ENCODE assay signal across 10 mouse cellular contexts in the genomic region with DNA sequence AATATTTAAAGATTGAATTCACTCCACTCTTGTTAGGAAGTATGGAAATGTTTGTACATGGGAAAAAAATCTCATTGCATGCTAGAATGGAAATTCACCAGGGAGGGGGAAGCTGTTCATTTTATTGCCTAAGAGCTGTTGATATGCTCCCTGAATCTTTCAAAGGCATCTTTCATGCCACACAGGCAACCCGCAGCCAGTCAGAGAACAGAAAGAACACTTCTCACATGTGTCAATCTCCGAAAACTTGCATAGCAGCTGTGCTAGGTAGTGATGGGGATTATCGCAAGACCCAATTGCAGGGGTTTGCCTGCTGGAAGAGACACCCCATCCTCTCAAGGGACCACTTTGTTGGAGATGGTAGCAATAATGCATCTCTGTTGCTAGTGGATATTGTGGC. TPM values are rescaled to one million over a fixed set of nuclear protein-coding genes. Genes with fewer than 3 reads are reported as not detected.
DNase-seq lines count a peak whose midpoint lies in the region; ATAC-seq and TF ChIP-seq lines count a peak whose summit lies in the region.
"Had no signal": no experiment of that assay in that cellular context is flagged by ENCODE, and none has a peak within 500 bp of the region (broad histone marks: within the 10 kb centered on the region; RNA-seq: fewer than 3 reads in every experiment).

No protein-coding gene starts in this region.

- TF ChIP-seq POLR2A in testis, adult 2 months (IDR thresholded peaks at IDR 0.05; ENCODE audit: control insufficient read depth, low read depth, low read length): no peak

- intact Hi-C loops in heart, postnatal 14 days (cut with DNase I): no loop called here

- no peaks in the 10 kb centered on the region; the same call in 1 of the 2 replicates for H3K4me1 ChIP-seq in heart, postnatal 0 days (ENCODE audit: control insufficient read depth, insufficient read depth)
- H3K4me1 ChIP-seq in testis, adult 2 months (ENCODE audit: control insufficient read depth, insufficient read depth, low read length): no peaks in the 10 kb centered on the region
- peaks cover 7% of the 10 kb centered on the region for H3K4me1 ChIP-seq in hindbrain, embryonic 15.5 days (replicated peaks)
- H3K4me1 ChIP-seq: liver, embryonic 15.5 days had no signal

- peak overlapping the region; percentile 7; the same call in 1 of the 2 replicates for H3K27ac ChIP-seq in heart, postnatal 0 days (ENCODE audit: low read depth)
- peak overlapping the region; percentile 49; the same call in 1 of the 2 replicates for H3K27ac ChIP-seq in testis, adult 2 months (ENCODE audit: control insufficient read depth, insufficient read depth, low read depth, low read length)
- peak overlapping the region; percentile 91 for H3K27ac ChIP-seq in hindbrain, embryonic 15.5 days (replicated peaks)
- H3K27ac ChIP-seq: liver, embryonic 15.5 days had no signal

- TF ChIP-seq CTCF in heart, postnatal 0 days (IDR thresholded peaks at IDR 0.05; ENCODE audit: low read depth): no peak
- no peak for TF ChIP-seq CTCF in testis, adult 2 months (IDR thresholded peaks at IDR 0.05; ENCODE audit: control insufficient read depth, insufficient read depth, insufficient replicate concordance, low read depth, low read length)

- H3K27me3 ChIP-seq in heart, postnatal 0 days (ENCODE audit: control insufficient read depth, insufficient read depth, low read length): no peaks in the 10 kb centered on the region
- no peaks in the 10 kb centered on the region for H3K27me3 ChIP-seq in testis, adult 2 months (ENCODE audit: control insufficient read depth, insufficient read depth, low read length)
- H3K27me3 ChIP-seq in hindbrain, embryonic 15.5 days: no peaks in the 10 kb centered on the region
- H3K27me3 ChIP-seq: liver, embryonic 15.5 days had no signal

- no peak for ATAC-seq in heart, postnatal 0 days (ENCODE audit: insufficient read depth, low read depth)
- ATAC-seq in hindbrain, embryonic 15.5 days (ENCODE audit: low FRiP score, low read depth): no peak

- WGBS in heart, postnatal 0 days: 71% methylated on average over 3 of the region's 3 CpGs
- WGBS in hindbrain, embryonic 15.5 days: 32% methylated on average over 3 of the region's 3 CpGs

- peak overlapping the region; percentile 58 for H3K4me2 ChIP-seq in heart, postnatal 0 days (ENCODE audit: low read depth, low read length)
- peak overlapping the region; percentile 50 for H3K4me2 ChIP-seq in hindbrain, embryonic 15.5 days
- H3K4me2 ChIP-seq: liver, embryonic 15.5 days had no signal

- TF ChIP-seq EP300 in heart, postnatal 0 days (IDR thresholded peaks at IDR 0.05; ENCODE audit: low read depth): no peak

- no peak for DNase-seq in heart, postnatal 0 days (ENCODE audit: low spot score)
- no peak for DNase-seq in heart, postnatal 14 days
- no peak for DNase-seq in testis, postnatal 14 days (ENCODE audit: low spot score)
- DNase-seq in telencephalon, adult 2 months (ENCODE audit: low read depth, low spot score): peak; percentile 36
- DNase-seq in adrenal gland, postnatal 10 days: no peak
- no peak for DNase-seq in urinary bladder, postnatal 25 days (ENCODE audit: low spot score)

- H3K9me3 ChIP-seq in heart, postnatal 0 days (replicated peaks; ENCODE audit: control insufficient read depth, low read length): no peaks in the 10 kb centered on the region
- no peaks in the 10 kb centered on the region for H3K9me3 ChIP-seq in hindbrain, embryonic 15.5 days
- H3K9me3 ChIP-seq: liver, embryonic 15.5 days had no signal

- no peak overlapping the region for H3K9ac ChIP-seq in heart, postnatal 0 days (replicated peaks; ENCODE audit: low read depth, low read length)
- H3K9ac ChIP-seq in hindbrain, embryonic 15.5 days: 0 out of 2 replicates have a peak overlapping the region, but pooled peaks have one; percentile 14
- H3K9ac ChIP-seq: liver, embryonic 15.5 days had no signal

- H3K36me3 ChIP-seq in heart, postnatal 0 days (replicated peaks; ENCODE audit: control insufficient read depth, insufficient read depth, low read length): 0 out of 2 replicates have a peak, but pooled peaks cover 3% of the 10 kb centered on the region
- H3K36me3 ChIP-seq in testis, adult 2 months (ENCODE audit: control insufficient read depth, insufficient read depth, low read length): no peaks in the 10 kb centered on the region
- no peaks in the 10 kb centered on the region for H3K36me3 ChIP-seq in hindbrain, embryonic 15.5 days
- H3K36me3 ChIP-seq: liver, embryonic 15.5 days had no signal

- H3K4me3 ChIP-seq in heart, postnatal 0 days (ENCODE audit: low read depth, low read length): no peak overlapping the region
- H3K4me3 ChIP-seq in testis, adult 2 months (ENCODE audit: control insufficient read depth, low read depth, low read length): no peak overlapping the region
- H3K4me3 ChIP-seq in hindbrain, embryonic 15.5 days: peak overlapping the region; percentile 36; the same call in 1 of the 2 replicates
- H3K4me3 ChIP-seq: liver, embryonic 15.5 days had no signal

RNA-seq across cellular contexts. Expression of a gene that starts 8.9 kb away (rescaled TPM):
- total RNA-seq in heart, postnatal 0 days (2014; rRNA removed; ENCODE audit: low replicate concordance): not detected in 2 replicates
- polyA plus RNA-seq in heart, postnatal 0 days (2015; fragmentation: Nextera tagmentation; extraction: Ambion mirVana): not detected in 2 replicates
- not detected for total RNA-seq in heart, postnatal 14 days (2021)
- polyA plus RNA-seq in testis, adult 2 months (2012; rRNA removed): not detected in 2 replicates
- not detected in 2 replicates for polyA plus RNA-seq in hindbrain, embryonic 15.5 days (2015; fragmentation: Nextera tagmentation; extraction: Ambion mirVana)
- total RNA-seq in adrenal gland, postnatal 10 days (2021): not detected
- polyA plus RNA-seq: liver, embryonic 15.5 days; stomach, embryonic 14.5 days had no signal

Comparison
In these comparisons a context has a peak if more than half of its experiments do, and no peak if none do; other contexts are left out.
1. H3K27ac ChIP-seq: peak in every context shown above with its lines; median percentile 91 in hindbrain, embryonic 15.5 days; 49 in testis, adult 2 months; 7 in heart, postnatal 0 days.